Mouse (Mus musculus): ENCODE data around the gene Maml2. TPM values are rescaled to one million over a fixed set of nuclear protein-coding genes. Genes with fewer than 3 reads are reported as not detected.

Gene Maml2
- polyA plus RNA-seq, 1 experiment from 2014 or later: 8.6 TPM

DNA sequence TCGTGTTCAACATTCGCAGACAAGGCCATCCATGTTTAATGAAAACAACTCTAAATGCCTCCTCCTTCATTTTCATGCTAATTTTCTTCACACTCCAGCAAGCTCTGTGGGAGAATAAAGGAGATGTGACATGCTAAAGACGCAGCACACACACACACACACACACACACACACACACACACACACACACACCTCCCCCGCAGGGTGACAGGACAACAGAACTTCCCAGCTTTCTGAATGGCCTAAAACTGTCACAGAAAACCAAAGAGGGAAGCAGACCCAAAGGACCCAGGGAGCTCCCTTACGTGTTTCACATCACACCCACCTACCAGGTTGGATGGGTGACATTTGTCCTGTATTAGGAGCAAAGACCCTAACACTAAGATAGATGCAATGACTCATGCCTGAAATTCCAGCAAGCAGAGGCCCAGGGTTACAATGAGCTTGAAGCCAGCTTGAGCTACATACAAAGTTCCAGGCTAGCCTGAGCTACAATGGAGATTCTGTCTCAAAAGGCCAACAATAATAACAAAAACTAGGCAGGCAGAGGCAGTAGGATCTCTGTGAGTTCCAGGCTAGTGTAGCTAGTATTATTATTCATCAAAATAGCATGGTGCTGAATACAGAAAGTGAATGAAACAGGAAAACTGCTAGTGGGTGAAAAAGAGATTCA, 5.5 kb downstream of the Maml2 start:
- Histone ChIP-seq H3K4me1 (ENCODE audit: control insufficient read depth, insufficient read depth, low read length) (peaks cover 2% of the 10 kb centered on the region), H3K27ac (replicated peaks; ENCODE audit: low read depth, low read length) (no peak overlapping the region), H3K4me2 (ENCODE audit: low read depth, low read length) (no peak overlapping the region), H3K4me3 (ENCODE audit: low read depth, low read length) (no peak overlapping the region), H3K9me3 (replicated peaks; ENCODE audit: control insufficient read depth, low read length) (no peaks in the 10 kb centered on the region), H3K27me3 (ENCODE audit: control insufficient read depth, insufficient read depth, low read length) (no peaks in the 10 kb centered on the region), H3K9ac (replicated peaks; ENCODE audit: low read length) (no peak overlapping the region), H3K36me3 (replicated peaks; ENCODE audit: control insufficient read depth, insufficient read depth, low read depth, low read length) (no peaks in the 10 kb centered on the region)
- DNase-seq (ENCODE audit: low spot score) (no peak), ATAC-seq (replicated peaks; ENCODE audit: insufficient number of reproducible peaks, low FRiP score, low TSS enrichment, low read depth) (no peak)
- WGBS: 79% methylated on average over 5 of the region's 5 CpGs

GRCm38 (mm10) chr9:13303976-13304375, 6.2 kb downstream of the Maml2 start:
- Histone ChIP-seq H3K27me3 (ENCODE audit: control insufficient read depth, insufficient read depth, low read length) (no peaks in the 10 kb centered on the region), H3K9ac (replicated peaks; ENCODE audit: low read length) (no peak overlapping the region; the same call in 1 of the 2 replicates), H3K9me3 (replicated peaks; ENCODE audit: control insufficient read depth, low read length) (no peaks in the 10 kb centered on the region), H3K27ac (replicated peaks; ENCODE audit: low read depth, low read length) (no peak overlapping the region), H3K4me2 (ENCODE audit: low read depth, low read length) (no peak overlapping the region), H3K4me3 (ENCODE audit: low read depth, low read length) (no peak overlapping the region), H3K36me3 (replicated peaks; ENCODE audit: control insufficient read depth, insufficient read depth, low read depth, low read length) (no peaks in the 10 kb centered on the region), H3K4me1 (ENCODE audit: control insufficient read depth, insufficient read depth, low read length) (peaks cover 2% of the 10 kb centered on the region)
- ATAC-seq (replicated peaks; ENCODE audit: insufficient number of reproducible peaks, low FRiP score, low TSS enrichment, low read depth): no peak
- 68% methylated on average over 6 of the region's 6 CpGs for WGBS
- no peak for DNase-seq (ENCODE audit: low spot score)

DNA sequence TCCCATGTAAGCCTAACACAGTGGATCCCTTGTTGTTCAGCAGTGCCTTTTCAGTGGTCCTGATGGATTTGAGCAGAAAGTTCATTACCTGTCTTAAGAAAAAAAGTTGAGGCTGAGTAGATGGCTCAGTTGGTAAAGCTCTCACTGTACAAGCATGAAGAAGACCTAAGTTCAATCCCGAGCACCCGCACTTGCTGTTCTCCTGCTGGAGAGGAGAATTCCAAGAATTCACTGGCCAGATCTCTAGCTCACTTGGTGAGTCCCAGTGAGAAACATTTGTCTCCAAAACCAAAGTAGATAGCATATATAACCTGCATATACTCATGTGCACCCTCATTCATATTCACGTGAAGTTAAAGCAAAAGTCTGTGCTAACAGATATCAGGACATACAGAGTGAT, 8.7 kb downstream of the Maml2 start:
- Histone ChIP-seq H3K4me2 (ENCODE audit: low read depth, low read length) (no peak overlapping the region), H3K27ac (replicated peaks; ENCODE audit: low read depth, low read length) (no peak overlapping the region), H3K27me3 (ENCODE audit: control insufficient read depth, insufficient read depth, low read length) (no peaks in the 10 kb centered on the region), H3K36me3 (replicated peaks; ENCODE audit: control insufficient read depth, insufficient read depth, low read depth, low read length) (no peaks in the 10 kb centered on the region), H3K4me1 (ENCODE audit: control insufficient read depth, insufficient read depth, low read length) (peaks cover 2% of the 10 kb centered on the region; the same call in 1 of the 2 replicates), H3K9ac (replicated peaks; ENCODE audit: low read length) (no peak overlapping the region), H3K9me3 (replicated peaks; ENCODE audit: control insufficient read depth, low read length) (no peaks in the 10 kb centered on the region), H3K4me3 (ENCODE audit: low read depth, low read length) (no peak overlapping the region)
- DNase-seq (ENCODE audit: low spot score): no peak
- ATAC-seq (replicated peaks; ENCODE audit: insufficient number of reproducible peaks, low FRiP score, low TSS enrichment, low read depth): no peak
- whole genome bisulfite sequencing: 91% methylated on average over 3 of the region's 3 CpGs

GRCm38 (mm10) chr9:13307226-13307625, 9.5 kb downstream of the Maml2 start:
- no peak overlapping the region for H3K4me3 ChIP-seq (ENCODE audit: low read depth, low read length)
- H3K27ac ChIP-seq (replicated peaks; ENCODE audit: low read depth, low read length): no peak overlapping the region
- H3K4me1 ChIP-seq (ENCODE audit: control insufficient read depth, insufficient read depth, low read length): peaks cover 2% of the 10 kb centered on the region; the same call in 1 of the 2 replicates
- H3K9me3 ChIP-seq (replicated peaks; ENCODE audit: control insufficient read depth, low read length): no peaks in the 10 kb centered on the region
- H3K27me3 ChIP-seq (ENCODE audit: control insufficient read depth, insufficient read depth, low read length): no peaks in the 10 kb centered on the region
- no peaks in the 10 kb centered on the region for H3K36me3 ChIP-seq (replicated peaks; ENCODE audit: control insufficient read depth, insufficient read depth, low read depth, low read length)
- no peak overlapping the region for H3K9ac ChIP-seq (replicated peaks; ENCODE audit: low read length)
- peak; percentile 32 for DNase-seq (ENCODE audit: low spot score)
- no peak for ATAC-seq (replicated peaks; ENCODE audit: insufficient number of reproducible peaks, low FRiP score, low TSS enrichment, low read depth)
- no peak overlapping the region for H3K4me2 ChIP-seq (ENCODE audit: low read depth, low read length)
- 29% methylated on average over 4 of the region's 4 CpGs for WGBS

GRCm38 (mm10) chr9:13308718-13309117, 11.0 kb downstream of the Maml2 start:
- Histone ChIP-seq H3K9ac (replicated peaks; ENCODE audit: low read length) (no peak overlapping the region), H3K4me2 (ENCODE audit: low read depth, low read length) (no peak overlapping the region), H3K4me3 (ENCODE audit: low read depth, low read length) (no peak overlapping the region), H3K27me3 (ENCODE audit: control insufficient read depth, insufficient read depth, low read length) (no peaks in the 10 kb centered on the region), H3K27ac (replicated peaks; ENCODE audit: low read depth, low read length) (no peak overlapping the region), H3K9me3 (replicated peaks; ENCODE audit: control insufficient read depth, low read length) (no peaks in the 10 kb centered on the region), H3K36me3 (replicated peaks; ENCODE audit: control insufficient read depth, insufficient read depth, low read depth, low read length) (no peaks in the 10 kb centered on the region), H3K4me1 (ENCODE audit: control insufficient read depth, insufficient read depth, low read length) (peaks cover 2% of the 10 kb centered on the region; the same call in 1 of the 2 replicates)
- DNase-seq (ENCODE audit: low spot score): no peak
- no peak for ATAC-seq (replicated peaks; ENCODE audit: insufficient number of reproducible peaks, low FRiP score, low TSS enrichment, low read depth)
- 69% methylated on average over 8 of the region's 8 CpGs for WGBS

- Histone ChIP-seq H3K4me1 (ENCODE audit: control insufficient read depth, insufficient read depth, low read length) (peaks cover 2% of the 10 kb centered on the region; the same call in 1 of the 2 replicates), H3K9ac (replicated peaks; ENCODE audit: low read length) (no peak overlapping the region), H3K27me3 (ENCODE audit: control insufficient read depth, insufficient read depth, low read length) (no peaks in the 10 kb centered on the region), H3K27ac (replicated peaks; ENCODE audit: low read depth, low read length) (no peak overlapping the region), H3K4me2 (ENCODE audit: low read depth, low read length) (no peak overlapping the region), H3K9me3 (replicated peaks; ENCODE audit: control insufficient read depth, low read length) (no peaks in the 10 kb centered on the region), H3K36me3 (replicated peaks; ENCODE audit: control insufficient read depth, insufficient read depth, low read depth, low read length) (no peaks in the 10 kb centered on the region), H3K4me3 (ENCODE audit: low read depth, low read length) (no peak overlapping the region)
- DNase-seq (ENCODE audit: low spot score) (no peak), ATAC-seq (replicated peaks; ENCODE audit: insufficient number of reproducible peaks, low FRiP score, low TSS enrichment, low read depth) (no peak)
- 72% methylated on average over 7 of the region's 7 CpGs for WGBS
These were observed 12.1 kb downstream of the Maml2 start for GRCm38 (mm10) chr9:13309807-13310206.

DNA sequence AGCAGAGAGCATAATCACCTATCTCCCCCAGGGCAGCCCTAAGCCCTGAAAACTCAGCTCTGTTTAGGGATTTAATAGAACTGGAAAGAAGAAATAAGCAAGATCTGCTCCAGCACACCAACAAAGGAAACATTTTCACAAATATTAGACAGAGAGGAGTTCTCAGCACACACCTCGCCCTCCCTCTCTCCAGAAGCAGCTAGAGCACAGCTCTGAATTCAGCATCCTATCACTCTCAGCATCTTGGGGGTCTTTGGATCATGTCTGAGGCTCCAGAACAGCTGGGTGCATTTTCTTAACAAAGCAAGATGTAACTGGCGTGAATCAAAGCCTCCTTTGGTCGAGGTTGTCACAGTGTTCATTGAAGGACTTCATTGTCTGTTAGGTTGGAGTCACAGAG, 12.5 kb downstream of the Maml2 start:
- no peaks in the 10 kb centered on the region for H3K36me3 ChIP-seq (replicated peaks; ENCODE audit: control insufficient read depth, insufficient read depth, low read depth, low read length)
- no peaks in the 10 kb centered on the region for H3K27me3 ChIP-seq (ENCODE audit: control insufficient read depth, insufficient read depth, low read length)
- no peak for ATAC-seq (replicated peaks; ENCODE audit: insufficient number of reproducible peaks, low FRiP score, low TSS enrichment, low read depth)
- no peaks in the 10 kb centered on the region for H3K9me3 ChIP-seq (replicated peaks; ENCODE audit: control insufficient read depth, low read length)
- no peak overlapping the region for H3K9ac ChIP-seq (replicated peaks; ENCODE audit: low read length)
- no peak overlapping the region for H3K4me3 ChIP-seq (ENCODE audit: low read depth, low read length)
- no peak for DNase-seq (ENCODE audit: low spot score)
- 46% methylated on average over 3 of the region's 3 CpGs for WGBS
- no peak overlapping the region for H3K27ac ChIP-seq (replicated peaks; ENCODE audit: low read depth, low read length)
- no peak overlapping the region for H3K4me2 ChIP-seq (ENCODE audit: low read depth, low read length)
- H3K4me1 ChIP-seq (ENCODE audit: control insufficient read depth, insufficient read depth, low read length): peaks cover 2% of the 10 kb centered on the region; the same call in 1 of the 2 replicates

DNA sequence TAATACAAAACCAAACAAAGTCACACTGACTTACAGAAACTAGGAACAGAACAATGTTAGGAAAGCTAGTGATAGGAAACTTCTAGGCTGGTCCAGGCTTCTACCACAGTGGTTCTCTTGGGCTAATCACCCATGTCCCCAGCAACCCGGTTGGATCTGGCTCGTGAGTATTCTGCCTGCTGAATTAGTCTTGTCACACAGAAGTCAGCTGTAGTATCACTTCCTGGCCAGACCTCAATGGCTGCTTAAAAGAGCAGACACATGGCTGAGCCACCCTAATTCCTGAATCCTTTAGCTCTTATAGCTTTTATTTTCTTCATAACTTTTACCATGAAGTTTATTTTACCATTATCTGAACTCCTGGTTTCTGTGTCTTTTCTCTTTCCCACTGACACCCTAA, 13.3 kb downstream of the Maml2 start:
- no peaks in the 10 kb centered on the region for H3K27me3 ChIP-seq (ENCODE audit: control insufficient read depth, insufficient read depth, low read length)

More for the DNA sequence above, 13.3 kb downstream of the Maml2 start:
- Histone ChIP-seq H3K4me1 (ENCODE audit: control insufficient read depth, insufficient read depth, low read length) (peaks cover 2% of the 10 kb centered on the region; the same call in 1 of the 2 replicates), H3K9me3 (replicated peaks; ENCODE audit: control insufficient read depth, low read length) (no peaks in the 10 kb centered on the region), H3K4me3 (ENCODE audit: low read depth, low read length) (no peak overlapping the region), H3K27ac (replicated peaks; ENCODE audit: low read depth, low read length) (no peak overlapping the region), H3K36me3 (replicated peaks; ENCODE audit: control insufficient read depth, insufficient read depth, low read depth, low read length) (no peaks in the 10 kb centered on the region), H3K9ac (replicated peaks; ENCODE audit: low read length) (no peak overlapping the region), H3K4me2 (ENCODE audit: low read depth, low read length) (no peak overlapping the region)
- 55% methylated on average over 2 of the region's 2 CpGs for WGBS
- no peak for ATAC-seq (replicated peaks; ENCODE audit: insufficient number of reproducible peaks, low FRiP score, low TSS enrichment, low read depth)
- no peak for DNase-seq (ENCODE audit: low spot score)

Data from embryonic facial prominence, embryonic 11.5 days (tissue).